Mouse (Mus musculus): ENCODE results near the gene Tex52. TPM values are rescaled to one million over a fixed set of nuclear protein-coding genes. Genes with fewer than 3 reads are reported as not detected.

Gene Tex52
- polyA plus RNA-seq, 1 experiment from 2014 or later = 1.0 TPM

DNA sequence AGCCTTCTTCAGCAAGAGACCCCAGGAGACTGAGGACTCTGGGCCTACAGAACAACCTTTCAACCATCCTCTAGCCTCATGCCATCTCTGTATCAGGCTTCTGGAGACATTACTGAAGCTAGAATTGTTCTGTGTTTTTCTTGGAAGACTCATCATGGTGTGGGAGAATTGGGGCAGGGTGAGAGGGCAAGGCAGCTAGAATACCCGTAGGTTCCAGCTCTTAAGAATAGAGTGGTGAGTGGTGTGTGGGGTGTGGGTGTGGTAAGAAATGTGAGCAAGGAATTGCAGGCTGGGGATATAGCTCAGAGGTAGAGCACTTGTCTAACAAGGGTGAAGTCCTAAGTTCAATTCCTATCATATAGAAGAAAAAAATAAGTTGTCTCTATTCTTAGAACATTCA lies 9.8 kb downstream of the Tex52 start:
- H3K9ac ChIP-seq = no peak overlapping the region
- H3K9me3 ChIP-seq = no peaks in the 10 kb centered on the region
- ATAC-seq (replicated peaks) = no peak
- no peaks in the 10 kb centered on the region for H3K27me3 ChIP-seq (replicated peaks)
- no peak overlapping the region for H3K27ac ChIP-seq
- no peak overlapping the region for H3K4me3 ChIP-seq
- no peaks in the 10 kb centered on the region for H3K36me3 ChIP-seq (replicated peaks)
- no peak overlapping the region for H3K4me2 ChIP-seq
- H3K4me1 ChIP-seq = no peaks in the 10 kb centered on the region
- WGBS = 87% methylated on average over 1 of the region's 1 CpGs

DNA sequence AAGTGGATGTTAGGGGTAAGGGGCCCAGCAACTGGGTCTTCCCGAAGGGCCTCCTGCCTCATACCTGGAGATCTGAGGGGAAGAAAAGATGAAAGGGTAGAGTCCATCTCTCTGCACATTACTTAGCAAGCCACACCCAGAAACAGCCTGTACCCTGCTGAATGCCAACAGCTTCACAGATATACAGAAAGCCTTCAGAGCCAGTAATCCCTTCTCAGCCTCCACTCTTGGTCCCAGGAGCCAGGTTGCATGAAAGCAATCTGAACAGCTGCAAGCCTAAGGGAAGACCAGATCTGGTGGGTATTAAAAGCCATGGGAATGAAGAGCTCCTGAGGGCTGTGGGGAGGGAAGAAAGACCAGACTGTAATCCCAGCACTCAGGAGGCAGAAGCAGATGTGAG lies 13.9 kb downstream of the Tex52 start:
- no peak overlapping the region for H3K9ac ChIP-seq
- no peak for ATAC-seq (replicated peaks)

DNA sequence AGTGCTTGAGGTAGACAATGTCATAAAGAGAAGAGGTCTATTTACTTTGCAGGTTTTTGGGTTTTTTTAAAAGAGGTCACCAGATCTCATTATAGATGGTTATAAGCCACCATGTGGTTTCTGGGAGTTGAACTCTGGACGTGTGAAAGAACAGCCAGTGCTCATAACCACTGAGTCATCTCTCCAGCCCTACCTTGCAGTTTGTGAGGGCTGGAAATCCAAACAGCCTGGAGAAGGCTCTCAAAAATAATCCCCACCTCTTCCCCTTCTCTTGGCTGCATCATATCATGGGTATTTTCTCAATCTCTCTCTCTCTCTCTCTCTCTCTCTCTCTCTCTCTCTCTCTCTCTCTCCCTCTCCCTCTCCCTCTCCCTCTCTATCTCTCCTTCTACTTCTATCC lies 15.4 kb downstream of the Tex52 start:
- Histone ChIP-seq H3K36me3 (replicated peaks) (no peaks in the 10 kb centered on the region), H3K4me1 (no peaks in the 10 kb centered on the region), H3K27ac (no peak overlapping the region), H3K27me3 (replicated peaks) (no peaks in the 10 kb centered on the region), H3K9me3 (no peaks in the 10 kb centered on the region), H3K4me2 (no peak overlapping the region), H3K9ac (no peak overlapping the region), H3K4me3 (no peak overlapping the region)
- 61% methylated on average over 1 of the region's 1 CpGs for WGBS
- ATAC-seq (replicated peaks) = no peak

More for the DNA sequence above, 13.9 kb downstream of the Tex52 start:
- 88% methylated on average over 1 of the region's 1 CpGs for WGBS
- Histone ChIP-seq H3K4me2 (no peak overlapping the region), H3K27me3 (replicated peaks) (no peaks in the 10 kb centered on the region), H3K4me1 (no peaks in the 10 kb centered on the region), H3K9me3 (no peaks in the 10 kb centered on the region), H3K36me3 (replicated peaks) (no peaks in the 10 kb centered on the region), H3K4me3 (no peak overlapping the region), H3K27ac (no peak overlapping the region)

DNA sequence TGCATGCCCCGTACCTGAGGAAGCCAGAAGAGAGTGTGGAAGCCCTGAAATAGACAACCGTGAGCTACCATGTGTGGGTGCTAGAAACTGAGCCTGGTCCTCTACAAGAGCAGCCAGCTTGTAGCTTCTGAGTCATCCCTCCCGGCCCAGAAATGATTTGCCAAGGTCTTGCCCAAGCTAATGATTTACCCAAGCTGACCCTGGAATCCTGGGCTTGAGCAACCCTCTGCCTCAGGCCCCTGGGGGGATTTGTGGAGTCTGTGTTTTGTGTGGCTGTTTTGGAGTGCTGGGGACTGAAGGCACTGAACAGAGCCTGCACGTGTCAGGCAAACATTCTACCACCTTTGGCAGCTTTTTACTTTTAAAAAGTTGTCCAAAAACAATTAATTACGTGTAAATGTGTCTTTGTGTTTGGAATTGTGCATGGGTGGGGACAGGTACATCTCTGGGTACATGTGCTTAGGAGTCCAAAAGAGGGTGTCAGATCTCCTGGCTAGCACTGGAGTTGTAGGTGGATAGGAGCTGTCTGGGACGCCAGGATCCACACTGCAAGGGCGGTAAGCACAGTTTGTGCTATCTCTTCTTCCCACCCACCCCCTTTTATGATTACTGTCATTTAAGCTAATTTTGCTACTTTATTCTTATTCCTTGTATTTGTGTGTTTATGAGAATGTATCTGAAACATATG lies 22.5 kb downstream of the Tex52 start:
- H3K9me3 ChIP-seq = no peaks in the 10 kb centered on the region
- no peak overlapping the region for H3K27ac ChIP-seq
- 87% methylated on average over 7 of the region's 7 CpGs for WGBS
- no peak for ATAC-seq (replicated peaks)
- H3K4me3 ChIP-seq = no peak overlapping the region
- H3K9ac ChIP-seq = no peak overlapping the region
- H3K27me3 ChIP-seq (replicated peaks) = no peaks in the 10 kb centered on the region
- no peaks in the 10 kb centered on the region for H3K36me3 ChIP-seq (replicated peaks)
- H3K4me2 ChIP-seq = no peak overlapping the region
- peaks cover 26% of the 10 kb centered on the region for H3K4me1 ChIP-seq

DNA sequence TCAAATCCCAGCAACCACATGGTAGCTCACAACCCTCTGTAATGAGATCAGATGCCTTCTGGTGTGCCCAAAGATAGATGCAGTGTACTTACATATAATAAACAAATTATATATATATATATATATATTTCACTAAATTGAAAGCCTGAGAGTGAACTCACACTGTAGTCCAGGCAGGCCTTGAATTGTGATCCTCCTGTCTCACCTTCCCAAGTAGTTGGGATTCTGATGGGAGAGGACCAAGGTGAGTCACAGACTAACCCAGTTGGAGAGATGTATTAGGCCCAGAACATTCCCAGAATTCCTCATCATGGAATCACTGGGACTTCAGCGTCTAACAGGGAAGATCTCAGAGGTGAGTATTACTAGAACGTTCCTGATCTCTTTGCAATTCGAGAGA lies 23.7 kb downstream of the Tex52 start, which contains the start of gene Nrip2:
Gene Nrip2 (plus strand): TSS at position 301 of the 400 bp plus-strand sequence.
- H3K9me3 ChIP-seq = no peaks in the 10 kb centered on the region
- WGBS = 63% methylated on average over 3 of the region's 3 CpGs
- H3K4me3 ChIP-seq = peak within 1 kb of the TSS; percentile 25
- peak within 1 kb of the TSS; percentile 76 for H3K27ac ChIP-seq
- H3K27me3 ChIP-seq (replicated peaks) = no peaks in the 10 kb centered on the region
- peak within 1 kb of the TSS; percentile 46 for H3K4me2 ChIP-seq
- peak within 1 kb of the TSS; percentile 41 for H3K9ac ChIP-seq
- H3K36me3 ChIP-seq (replicated peaks) = no peaks in the 10 kb centered on the region
- no peak for ATAC-seq (replicated peaks)
- H3K4me1 ChIP-seq = peaks cover 26% of the 10 kb centered on the region

DNA sequence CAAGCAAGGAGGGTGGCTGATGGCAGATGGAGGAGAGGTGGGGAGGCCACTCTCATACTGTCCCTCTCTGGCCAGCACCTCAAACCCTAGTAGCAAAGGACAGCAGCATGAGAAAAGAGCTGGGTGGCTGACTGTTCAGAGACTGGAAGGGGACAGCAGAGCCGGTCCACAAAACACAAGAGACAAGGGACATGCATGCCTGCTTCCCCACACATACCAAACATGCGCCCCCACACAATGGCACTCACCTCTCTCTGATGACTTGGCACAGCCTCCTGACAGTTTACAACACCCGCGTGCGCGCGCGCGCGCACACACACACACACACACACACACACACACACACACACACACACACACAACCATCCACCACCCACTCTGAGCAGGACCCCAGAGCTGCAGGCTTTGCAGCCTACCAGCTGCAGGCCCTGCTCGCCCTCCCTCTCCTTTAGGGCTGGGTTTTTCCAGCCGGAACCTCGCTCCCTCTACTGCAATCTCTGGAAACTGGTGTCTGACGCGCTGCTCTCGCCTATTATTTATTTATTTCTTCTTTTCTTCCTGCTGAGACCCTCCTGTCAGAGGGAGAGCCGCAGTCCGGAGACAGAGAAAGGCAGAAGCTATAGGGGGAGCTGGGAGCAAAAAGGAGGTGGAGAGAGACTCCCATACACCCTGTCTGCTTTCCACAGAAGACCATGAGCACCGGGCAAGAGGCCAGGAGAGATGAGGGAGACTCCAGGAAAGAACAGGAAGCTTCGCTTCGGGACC lies 24.3 kb downstream of the Tex52 start:
- WGBS = 39% methylated on average over 18 of the region's 21 CpGs
- ATAC-seq (replicated peaks) = peak; percentile 92
- Histone ChIP-seq H3K4me1 (peaks cover 28% of the 10 kb centered on the region), H3K4me3 (peak overlapping the region; percentile 25), H3K36me3 (replicated peaks) (no peaks in the 10 kb centered on the region), H3K4me2 (peak overlapping the region; percentile 46), H3K27me3 (replicated peaks) (no peaks in the 10 kb centered on the region), H3K27ac (peak overlapping the region; percentile 76), H3K9me3 (no peaks in the 10 kb centered on the region), H3K9ac (peak overlapping the region; percentile 41)

DNA sequence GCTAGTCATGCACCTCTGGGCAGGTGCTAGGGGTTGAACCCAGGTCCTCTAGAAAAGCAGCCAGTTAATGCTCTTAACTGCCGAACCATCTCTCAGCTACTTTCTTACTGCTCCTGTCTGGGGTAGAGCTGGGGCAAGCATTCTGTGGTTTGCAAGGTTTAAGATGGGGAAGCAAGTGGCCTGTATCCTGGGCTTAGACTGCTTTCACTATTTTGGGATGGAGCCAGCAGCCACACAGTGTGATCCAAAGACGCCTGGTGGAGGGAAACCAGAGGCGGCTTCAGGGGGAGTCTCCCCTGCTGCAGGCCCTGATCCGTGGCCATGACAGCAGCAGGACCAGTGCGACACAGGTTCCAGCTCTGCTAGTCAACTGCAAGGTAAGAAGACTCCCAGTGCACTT lies 29.5 kb downstream of the Tex52 start:
- ATAC-seq (replicated peaks) = no peak
- Histone ChIP-seq H3K9ac (no peak overlapping the region), H3K4me2 (no peak overlapping the region), H3K4me3 (no peak overlapping the region), H3K36me3 (replicated peaks) (peaks cover 17% of the 10 kb centered on the region; the same call in 1 of the 2 replicates), H3K4me1 (peaks cover 24% of the 10 kb centered on the region), H3K27me3 (replicated peaks) (no peaks in the 10 kb centered on the region), H3K27ac (no peak overlapping the region), H3K9me3 (no peaks in the 10 kb centered on the region)
- WGBS = 49% methylated on average over 5 of the region's 5 CpGs

DNA sequence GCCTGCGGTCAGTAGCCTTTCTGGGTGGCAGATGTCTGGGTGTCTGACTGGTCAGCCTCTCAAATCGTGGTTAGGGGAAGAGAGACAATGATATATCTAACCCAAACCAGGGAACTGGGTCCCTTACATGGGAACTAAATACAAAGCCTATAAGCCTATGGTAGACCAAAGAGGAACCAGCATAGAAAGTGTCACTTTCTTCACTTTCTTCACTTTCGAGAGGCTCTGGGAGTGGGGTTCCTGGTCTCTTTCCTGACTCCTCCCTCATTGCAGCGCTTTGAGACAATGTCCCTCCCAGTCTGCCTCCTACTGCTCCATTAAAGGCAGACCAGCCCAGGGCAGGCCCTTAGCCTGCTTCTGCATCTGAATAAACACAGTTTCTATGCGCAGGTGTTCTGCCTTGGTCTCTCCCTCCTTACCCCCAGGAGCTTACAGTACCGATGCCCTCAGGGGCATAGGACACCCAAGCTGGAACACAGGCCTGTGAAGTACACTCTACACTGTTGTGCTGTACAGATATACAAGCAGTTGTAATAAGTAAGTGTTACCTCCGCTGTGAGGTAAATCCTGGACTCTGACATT lies 33.4 kb downstream of the Tex52 start:
- ATAC-seq (replicated peaks) = no peak

DNA sequence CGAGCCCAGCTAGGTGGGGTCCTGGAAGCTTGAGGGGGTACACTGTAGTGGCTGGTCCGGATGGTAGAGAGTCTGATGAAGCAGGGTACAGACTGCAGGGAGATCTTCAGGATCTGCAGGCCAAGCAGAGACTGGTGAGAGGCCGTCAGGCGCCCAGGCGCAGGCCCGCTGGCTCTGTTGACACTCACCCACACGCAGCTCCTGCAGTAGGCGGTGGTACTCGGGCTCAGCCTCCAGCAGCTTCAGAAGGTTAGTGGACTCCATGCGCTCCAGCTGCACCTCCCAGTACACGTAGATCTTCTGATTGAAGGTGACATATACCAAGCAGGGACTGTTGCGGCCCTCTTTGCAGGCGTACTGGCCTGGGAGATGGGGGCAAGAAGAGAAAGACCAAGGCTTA lies 35.0 kb downstream of the Tex52 start:
- Histone ChIP-seq H3K4me2 (no peak overlapping the region), H3K36me3 (replicated peaks) (peaks cover 35% of the 10 kb centered on the region), H3K9ac (no peak overlapping the region), H3K9me3 (no peaks in the 10 kb centered on the region), H3K27ac (no peak overlapping the region), H3K27me3 (replicated peaks) (no peaks in the 10 kb centered on the region), H3K4me1 (no peaks in the 10 kb centered on the region), H3K4me3 (no peak overlapping the region)
- WGBS = 97% methylated on average over 13 of the region's 13 CpGs
- ATAC-seq (replicated peaks) = no peak

More for the DNA sequence above, 33.4 kb downstream of the Tex52 start:
- H3K9me3 ChIP-seq = no peaks in the 10 kb centered on the region
- no peak overlapping the region for H3K9ac ChIP-seq
- H3K4me2 ChIP-seq = no peak overlapping the region
- no peaks in the 10 kb centered on the region for H3K27me3 ChIP-seq (replicated peaks)
- H3K4me1 ChIP-seq = peaks cover 2% of the 10 kb centered on the region; the same call in 1 of the 2 replicates
- 89% methylated on average over 7 of the region's 7 CpGs for WGBS
- H3K4me3 ChIP-seq = no peak overlapping the region
- no peak overlapping the region for H3K27ac ChIP-seq
- peaks cover 35% of the 10 kb centered on the region for H3K36me3 ChIP-seq (replicated peaks)

DNA sequence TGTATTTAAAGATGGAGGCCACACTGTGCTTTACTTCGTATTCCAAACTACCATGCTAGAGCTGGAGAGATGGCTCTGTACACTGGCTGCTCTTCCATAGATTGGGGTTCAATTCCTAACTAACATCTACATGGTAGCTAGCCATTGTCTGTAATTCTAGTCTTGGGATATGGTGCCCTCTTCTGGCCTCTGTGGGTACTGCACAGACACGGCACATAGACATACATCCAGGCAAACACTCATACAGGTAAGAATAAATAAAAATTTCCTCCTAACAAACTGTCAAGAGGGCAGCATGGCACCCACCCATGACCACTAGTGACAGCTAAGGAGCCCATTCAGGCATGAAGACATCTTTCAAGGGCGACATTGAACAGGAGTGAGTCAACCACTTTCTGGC lies 35.9 kb downstream of the Tex52 start:
- WGBS = 26% methylated on average over 3 of the region's 3 CpGs
- Histone ChIP-seq H3K36me3 (replicated peaks) (peaks cover 35% of the 10 kb centered on the region), H3K27me3 (replicated peaks) (no peaks in the 10 kb centered on the region)

DNA sequence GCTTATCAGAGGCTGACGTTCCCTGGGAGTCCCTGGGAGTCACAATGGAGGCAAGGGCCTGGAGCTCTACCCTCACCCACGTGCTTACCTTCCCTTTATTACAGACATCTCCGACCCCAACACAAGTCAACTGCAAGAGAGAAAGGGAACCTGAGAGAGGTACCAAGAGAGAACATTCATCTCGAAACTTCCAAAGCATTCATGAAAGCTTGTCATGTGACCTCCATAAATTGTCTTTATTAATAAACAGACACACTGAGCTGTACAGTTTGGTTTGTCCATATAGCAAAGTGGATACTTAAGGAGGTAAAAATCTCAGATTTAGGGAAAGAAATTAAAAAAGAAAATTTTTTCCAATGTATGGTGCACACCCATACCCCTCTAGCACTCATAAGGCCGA lies 40.9 kb downstream of the Tex52 start:
- WGBS = 88% methylated on average over 5 of the region's 5 CpGs
- H3K9ac ChIP-seq = no peak overlapping the region
- H3K4me3 ChIP-seq = no peak overlapping the region
- peaks cover 16% of the 10 kb centered on the region for H3K36me3 ChIP-seq (replicated peaks)
- H3K27ac ChIP-seq = no peak overlapping the region
- no peak for ATAC-seq (replicated peaks)
- H3K9me3 ChIP-seq = no peaks in the 10 kb centered on the region
- no peaks in the 10 kb centered on the region for H3K27me3 ChIP-seq (replicated peaks)
- H3K4me2 ChIP-seq = no peak overlapping the region
- H3K4me1 ChIP-seq = no peaks in the 10 kb centered on the region

More for the DNA sequence above, 35.9 kb downstream of the Tex52 start:
- peak; percentile 62 for ATAC-seq (replicated peaks)
- H3K4me2 ChIP-seq = no peak overlapping the region
- H3K4me3 ChIP-seq = no peak overlapping the region
- H3K9ac ChIP-seq = no peak overlapping the region
- H3K27ac ChIP-seq = no peak overlapping the region
- H3K4me1 ChIP-seq = no peaks in the 10 kb centered on the region
- no peaks in the 10 kb centered on the region for H3K9me3 ChIP-seq

DNA sequence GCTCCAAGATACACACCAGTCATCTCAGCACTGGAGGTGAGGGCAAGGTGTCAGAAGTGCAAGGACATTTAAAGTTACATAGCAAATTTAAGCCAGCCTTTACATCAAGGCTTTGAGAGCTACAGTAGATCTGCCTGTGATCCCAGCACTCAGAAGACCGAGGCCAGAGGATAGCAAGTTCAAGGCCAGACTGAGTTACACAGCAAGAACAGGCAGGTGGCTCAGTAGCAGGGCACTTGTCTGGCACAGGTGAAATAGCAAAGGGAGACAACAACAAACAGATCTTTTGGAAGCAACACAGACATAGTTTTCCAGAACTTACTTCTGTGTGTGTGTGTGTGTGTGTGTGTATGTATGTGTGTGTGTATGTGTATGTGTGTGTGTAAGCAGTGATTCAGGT lies 42.8 kb downstream of the Tex52 start:
- no peaks in the 10 kb centered on the region for H3K27me3 ChIP-seq (replicated peaks)
- H3K4me1 ChIP-seq = no peaks in the 10 kb centered on the region
- ATAC-seq (replicated peaks) = no peak
- no peak overlapping the region for H3K27ac ChIP-seq
- 0 out of 2 replicates have a peak, but pooled peaks cover 3% of the 10 kb centered on the region for H3K36me3 ChIP-seq (replicated peaks)
- no peak overlapping the region for H3K4me2 ChIP-seq
- WGBS = 100% methylated on average over 1 of the region's 1 CpGs
- no peak overlapping the region for H3K4me3 ChIP-seq
- no peak overlapping the region for H3K9ac ChIP-seq
- no peaks in the 10 kb centered on the region for H3K9me3 ChIP-seq
